In genomic region chr8:120549922-120550321, GRCm38 (mm10) we compare ENCODE assay signal across 9 mouse cellular contexts. TPM values are rescaled to one million over a fixed set of nuclear protein-coding genes. Genes with fewer than 3 reads are reported as not detected.
DNase-seq lines count a peak whose midpoint lies in the region; ATAC-seq lines count a peak whose summit lies in the region.
"Had no signal": no experiment of that assay in that cellular context is flagged by ENCODE, and none has a peak within 500 bp of the region (broad histone marks: within the 10 kb centered on the region; RNA-seq: fewer than 3 reads in every experiment).

No protein-coding gene starts in this region.

- peak; percentile 25; the same call in 1 of the 2 replicates for ATAC-seq in kidney, embryonic 14.5 days (ENCODE audit: low FRiP score, low TSS enrichment)
- ATAC-seq in embryonic facial prominence, embryonic 11.5 days (replicated peaks; ENCODE audit: insufficient number of reproducible peaks, low FRiP score, low TSS enrichment, low read depth) = peak; percentile 61
- ATAC-seq in midbrain, embryonic 15.5 days (replicated peaks) = peak; percentile 59

- H3K4me1 ChIP-seq in kidney, embryonic 14.5 days (ENCODE audit: control insufficient read depth, insufficient read depth, low read length) = peaks cover 76% of the 10 kb centered on the region
- peaks cover 33% of the 10 kb centered on the region for H3K4me1 ChIP-seq in embryonic facial prominence, embryonic 11.5 days (ENCODE audit: control insufficient read depth, insufficient read depth, low read length)
- H3K4me1 ChIP-seq in hindbrain, embryonic 10.5 days (replicated peaks) = peaks cover 100% of the 10 kb centered on the region
- H3K4me1 ChIP-seq in midbrain, embryonic 15.5 days = peaks cover 79% of the 10 kb centered on the region

- peak overlapping the region; percentile 7; the same call in 1 of the 2 replicates for H3K4me3 ChIP-seq in kidney, embryonic 14.5 days (ENCODE audit: low read length)
- H3K4me3 ChIP-seq in embryonic facial prominence, embryonic 11.5 days (ENCODE audit: low read depth, low read length) = no peak overlapping the region
- peak overlapping the region; percentile 45 for H3K4me3 ChIP-seq in hindbrain, embryonic 10.5 days
- peak overlapping the region; percentile 17; the same call in 1 of the 2 replicates for H3K4me3 ChIP-seq in midbrain, embryonic 15.5 days

- peaks cover 12% of the 10 kb centered on the region for H3K36me3 ChIP-seq in kidney, embryonic 14.5 days (ENCODE audit: control insufficient read depth, insufficient read depth, low read length)
- H3K36me3 ChIP-seq in embryonic facial prominence, embryonic 11.5 days (replicated peaks; ENCODE audit: control insufficient read depth, insufficient read depth, low read depth, low read length) = no peaks in the 10 kb centered on the region
- peaks cover 20% of the 10 kb centered on the region for H3K36me3 ChIP-seq in hindbrain, embryonic 10.5 days
- H3K36me3 ChIP-seq in midbrain, embryonic 15.5 days (replicated peaks) = no peaks in the 10 kb centered on the region

- 9% methylated on average over 11 of the region's 11 CpGs for WGBS in kidney, embryonic 14.5 days
- 2% methylated on average over 11 of the region's 11 CpGs for WGBS in embryonic facial prominence, embryonic 11.5 days
- 12% methylated on average over 11 of the region's 11 CpGs for WGBS in hindbrain, embryonic 10.5 days
- WGBS in midbrain, embryonic 15.5 days = 12% methylated on average over 11 of the region's 11 CpGs

- peak overlapping the region; percentile 28 for H3K4me2 ChIP-seq in kidney, embryonic 14.5 days (replicated peaks; ENCODE audit: low read depth, low read length)
- H3K4me2 ChIP-seq in embryonic facial prominence, embryonic 11.5 days (ENCODE audit: low read depth, low read length) = peak overlapping the region; percentile 51
- H3K4me2 ChIP-seq in midbrain, embryonic 15.5 days = peak overlapping the region; percentile 48

- no peaks in the 10 kb centered on the region for H3K9me3 ChIP-seq in kidney, embryonic 14.5 days (ENCODE audit: control insufficient read depth, low read length)
- H3K9me3 ChIP-seq in embryonic facial prominence, embryonic 11.5 days (replicated peaks; ENCODE audit: control insufficient read depth, low read length) = no peaks in the 10 kb centered on the region
- no peaks in the 10 kb centered on the region for H3K9me3 ChIP-seq in hindbrain, embryonic 10.5 days
- H3K9me3 ChIP-seq in midbrain, embryonic 15.5 days = no peaks in the 10 kb centered on the region
- H3K9me3 ChIP-seq: G1E had no signal

- peak overlapping the region; percentile 67; the same call in 1 of the 2 replicates for H3K27ac ChIP-seq in kidney, embryonic 14.5 days (ENCODE audit: low read depth, low read length)
- H3K27ac ChIP-seq in embryonic facial prominence, embryonic 11.5 days (replicated peaks; ENCODE audit: low read depth, low read length) = peak overlapping the region; percentile 75
- peak overlapping the region; percentile 88 for H3K27ac ChIP-seq in hindbrain, embryonic 10.5 days
- H3K27ac ChIP-seq in midbrain, embryonic 15.5 days = peak overlapping the region; percentile 77

- no peak overlapping the region for H3K9ac ChIP-seq in kidney, embryonic 14.5 days (ENCODE audit: low read depth, low read length)
- peak overlapping the region; percentile 18; the same call in 1 of the 2 replicates for H3K9ac ChIP-seq in embryonic facial prominence, embryonic 11.5 days (replicated peaks; ENCODE audit: low read length)
- H3K9ac ChIP-seq in midbrain, embryonic 15.5 days = peak overlapping the region; percentile 10; the same call in 1 of the 2 replicates

- H3K27me3 ChIP-seq in kidney, embryonic 14.5 days (ENCODE audit: control insufficient read depth, insufficient read depth, low read length) = no peaks in the 10 kb centered on the region
- H3K27me3 ChIP-seq in embryonic facial prominence, embryonic 11.5 days (ENCODE audit: control insufficient read depth, insufficient read depth, low read length) = no peaks in the 10 kb centered on the region; the same call in 1 of the 2 replicates
- peaks cover 13% of the 10 kb centered on the region; the same call in 1 of the 2 replicates for H3K27me3 ChIP-seq in hindbrain, embryonic 10.5 days (ENCODE audit: insufficient read depth, poor library complexity, severe bottlenecking)
- no peaks in the 10 kb centered on the region for H3K27me3 ChIP-seq in midbrain, embryonic 15.5 days (replicated peaks)

- no peak for DNase-seq in kidney, postnatal 36 days
- peak; percentile 44 for DNase-seq in embryonic facial prominence, embryonic 11.5 days (ENCODE audit: low spot score)
- no peak for DNase-seq in hindbrain, embryonic 10.5 days (ENCODE audit: low spot score)
- DNase-seq in lung, postnatal 10 days = no peak
- no peak for DNase-seq in right cerebral cortex, postnatal 14 days
- DNase-seq in natural killer cell, adult 2 months (ENCODE audit: low spot score in 2 of 2) = no peak

RNA-seq across cellular contexts. Expression of gene Gins2, which starts 39.2 kb away (rescaled TPM):
- 118 and 145 TPM in 2 replicates for polyA plus RNA-seq in kidney, embryonic 14.5 days (2014; fragmentation: Nextera tagmentation; extraction: Ambion mirVana)
- polyA plus RNA-seq in embryonic facial prominence, embryonic 11.5 days (2014; fragmentation: Nextera tagmentation; extraction: Ambion mirVana) = 127 and 132 TPM in 2 replicates
- 138 and 165 TPM in 2 replicates for polyA plus RNA-seq in hindbrain, embryonic 10.5 days (2016; fragmentation: Nextera tagmentation; extraction: Ambion mirVana)
- 15.3 and 16.5 TPM in 2 replicates for polyA plus RNA-seq in midbrain, embryonic 15.5 days (2015; fragmentation: Nextera tagmentation; extraction: Ambion mirVana)
